Mouse (Mus musculus): Measurements from ENCODE around the gene Spata17. TPM values are rescaled to one million over a fixed set of nuclear protein-coding genes. Genes with fewer than 3 reads are reported as not detected.

Spata17 gene
- polyA plus RNA-seq, 1 experiment from 2014 or later = 0.98 TPM

DNA sequence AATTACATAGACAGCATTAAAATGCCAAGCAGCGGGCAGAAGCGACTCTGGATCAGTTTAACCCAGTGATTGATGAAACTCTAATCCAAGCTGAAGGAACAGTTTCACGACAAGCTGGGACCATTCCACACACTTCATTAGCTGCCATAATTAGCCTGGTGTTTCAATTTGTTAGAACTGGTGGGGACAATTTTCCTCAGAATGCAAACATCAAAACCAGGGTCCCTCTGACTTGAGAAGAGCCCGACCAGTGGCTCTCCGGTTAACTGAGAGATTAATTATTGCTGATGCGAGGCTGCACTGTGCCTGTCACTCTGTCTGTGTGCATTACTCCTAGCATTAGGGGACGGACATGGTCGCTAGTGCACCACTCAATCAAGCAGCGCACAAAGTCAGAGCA lies 137.9 kb downstream of the Spata17 start:
- no peak overlapping the region for H3K4me2 ChIP-seq (ENCODE audit: low read depth, low read length)
- H3K4me1 ChIP-seq (ENCODE audit: control insufficient read depth, insufficient read depth, low read length) = no peaks in the 10 kb centered on the region
- H3K27ac ChIP-seq (ENCODE audit: low read length) = no peak overlapping the region
- H3K4me3 ChIP-seq (ENCODE audit: low read length) = no peak overlapping the region
- no peak overlapping the region for H3K9ac ChIP-seq (ENCODE audit: low read length)
- ATAC-seq (replicated peaks; ENCODE audit: extremely low read depth, insufficient read depth, low FRiP score) = no peak
- no peaks in the 10 kb centered on the region for H3K27me3 ChIP-seq (ENCODE audit: control insufficient read depth, insufficient read depth, low read length)
- H3K9me3 ChIP-seq (replicated peaks; ENCODE audit: control insufficient read depth, low read length) = peaks cover 6% of the 10 kb centered on the region; the same call in 1 of the 2 replicates
- no peaks in the 10 kb centered on the region for H3K36me3 ChIP-seq (ENCODE audit: control insufficient read depth, insufficient read depth)
- WGBS = 78% methylated on average over 9 of the region's 9 CpGs

DNA sequence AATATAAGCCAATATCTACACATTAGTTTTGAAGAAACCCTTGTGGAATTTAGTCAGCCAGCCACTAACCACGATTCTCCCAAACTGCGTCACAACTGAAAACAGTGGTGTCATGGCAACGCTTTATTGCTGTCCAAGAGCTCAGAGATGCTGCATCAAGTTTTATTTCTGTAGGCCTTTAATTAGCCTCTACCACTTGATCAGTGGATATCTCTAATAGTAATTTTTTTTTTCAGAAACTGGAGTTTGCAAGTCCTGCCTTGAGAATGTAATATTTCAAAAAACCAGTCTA lies 138.3 kb downstream of the Spata17 start:
- Histone ChIP-seq H3K9ac (ENCODE audit: low read length) (no peak overlapping the region), H3K4me2 (ENCODE audit: low read depth, low read length) (no peak overlapping the region), H3K27me3 (ENCODE audit: control insufficient read depth, insufficient read depth, low read length) (no peaks in the 10 kb centered on the region), H3K4me3 (ENCODE audit: low read length) (no peak overlapping the region), H3K9me3 (replicated peaks; ENCODE audit: control insufficient read depth, low read length) (peaks cover 6% of the 10 kb centered on the region; the same call in 1 of the 2 replicates), H3K36me3 (ENCODE audit: control insufficient read depth, insufficient read depth) (no peaks in the 10 kb centered on the region), H3K4me1 (ENCODE audit: control insufficient read depth, insufficient read depth, low read length) (no peaks in the 10 kb centered on the region), H3K27ac (ENCODE audit: low read length) (no peak overlapping the region)
- WGBS = 81% methylated on average over 3 of the region's 3 CpGs
- ATAC-seq (replicated peaks; ENCODE audit: extremely low read depth, insufficient read depth, low FRiP score) = no peak

DNA sequence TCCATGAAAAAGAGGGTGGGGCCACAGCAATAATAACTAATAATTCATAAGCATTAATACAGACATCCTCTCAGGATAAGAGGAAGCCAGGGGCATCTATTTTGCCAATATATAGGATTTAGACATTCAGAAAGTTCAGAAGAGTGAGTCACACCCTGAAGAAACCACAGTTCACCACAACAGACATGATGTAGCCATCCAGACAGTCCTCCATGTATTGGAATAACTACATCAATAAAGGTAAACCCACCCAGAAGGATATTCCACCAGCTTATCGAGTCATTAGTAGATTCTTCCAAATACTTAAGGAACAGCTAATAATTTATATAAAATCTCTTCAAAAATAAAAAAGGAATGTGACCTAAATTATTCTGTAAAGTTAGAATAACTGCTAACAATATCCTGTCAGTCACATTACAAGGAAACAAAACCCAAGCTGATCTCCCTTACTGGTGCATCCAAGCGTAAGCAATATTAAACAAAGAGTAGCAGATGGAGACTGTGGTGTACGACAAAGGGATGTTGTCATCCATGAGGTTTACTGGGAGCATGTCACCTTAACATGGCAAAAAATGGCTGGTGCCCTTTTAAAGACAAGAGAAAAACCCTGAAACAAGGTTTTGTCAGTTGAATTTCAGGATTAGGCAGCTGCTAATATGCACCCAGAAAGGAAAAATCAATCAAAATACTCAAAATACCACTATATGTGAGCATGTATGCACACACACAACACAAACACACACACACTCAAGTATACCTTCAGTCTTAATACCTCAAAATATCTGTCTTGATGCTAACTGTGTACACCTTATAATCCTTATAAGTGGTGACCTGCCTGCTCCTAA lies 138.8 kb downstream of the Spata17 start:
- 79% methylated on average over 3 of the region's 3 CpGs for whole genome bisulfite sequencing
- no peak overlapping the region for H3K9ac ChIP-seq (ENCODE audit: low read length)
- no peak overlapping the region for H3K27ac ChIP-seq (ENCODE audit: low read length)
- no peak overlapping the region for H3K4me3 ChIP-seq (ENCODE audit: low read length)
- H3K4me2 ChIP-seq (ENCODE audit: low read depth, low read length) = no peak overlapping the region
- H3K9me3 ChIP-seq (replicated peaks; ENCODE audit: control insufficient read depth, low read length) = peaks cover 6% of the 10 kb centered on the region; the same call in 1 of the 2 replicates
- H3K36me3 ChIP-seq (ENCODE audit: control insufficient read depth, insufficient read depth) = no peaks in the 10 kb centered on the region
- no peak for ATAC-seq (replicated peaks; ENCODE audit: extremely low read depth, insufficient read depth, low FRiP score)
- H3K27me3 ChIP-seq (ENCODE audit: control insufficient read depth, insufficient read depth, low read length) = no peaks in the 10 kb centered on the region
- no peaks in the 10 kb centered on the region for H3K4me1 ChIP-seq (ENCODE audit: control insufficient read depth, insufficient read depth, low read length)

DNA sequence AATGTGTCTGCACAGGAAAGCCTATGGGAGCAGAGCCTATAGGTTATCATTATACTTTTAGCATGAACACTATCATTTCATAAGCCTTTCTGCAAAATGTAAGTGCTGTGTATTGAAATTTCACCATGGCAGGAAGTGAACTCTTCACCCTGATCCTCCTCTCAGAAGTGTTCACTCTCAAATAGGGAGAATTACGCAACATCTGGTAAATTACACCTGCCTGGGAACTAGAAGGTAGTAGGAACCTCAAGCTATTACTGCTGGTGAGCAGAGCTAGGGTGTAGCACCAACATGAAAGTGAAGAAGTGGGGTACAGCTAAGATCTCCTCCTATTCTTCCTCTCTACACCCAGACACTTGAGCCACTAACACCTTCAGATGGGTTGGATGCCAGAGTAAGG lies 155.4 kb downstream of the Spata17 start:
- Histone ChIP-seq H3K27me3 (ENCODE audit: control insufficient read depth, insufficient read depth, low read length) (no peaks in the 10 kb centered on the region), H3K4me1 (ENCODE audit: control insufficient read depth, insufficient read depth, low read length) (no peaks in the 10 kb centered on the region), H3K9me3 (replicated peaks; ENCODE audit: control insufficient read depth, low read length) (no peaks in the 10 kb centered on the region), H3K4me2 (ENCODE audit: low read depth, low read length) (no peak overlapping the region), H3K27ac (ENCODE audit: low read length) (no peak overlapping the region), H3K9ac (ENCODE audit: low read length) (no peak overlapping the region), H3K4me3 (ENCODE audit: low read length) (no peak overlapping the region), H3K36me3 (ENCODE audit: control insufficient read depth, insufficient read depth) (no peaks in the 10 kb centered on the region)
- WGBS = 69% methylated on average over 1 of the region's 1 CpGs
- no peak for ATAC-seq (replicated peaks; ENCODE audit: extremely low read depth, insufficient read depth, low FRiP score)

DNA sequence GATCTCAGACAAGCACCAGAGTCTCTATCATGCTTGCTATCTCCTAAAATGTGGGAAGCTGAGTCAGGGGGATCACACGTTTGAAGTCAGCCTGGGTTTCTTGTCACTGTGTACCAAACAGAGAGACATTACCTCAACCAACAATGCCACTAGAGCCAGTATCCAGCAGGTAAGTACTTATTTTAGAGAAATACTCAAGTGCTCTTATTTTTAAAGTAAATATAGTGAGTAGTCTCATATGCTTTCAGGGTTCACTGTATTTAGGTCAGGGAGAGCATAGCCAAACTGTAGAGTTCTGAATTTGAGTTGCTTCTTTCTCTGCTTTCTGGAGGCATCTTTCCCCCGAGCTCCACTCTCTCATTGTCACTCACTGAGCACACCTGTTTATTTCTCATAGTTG lies 160.9 kb downstream of the Spata17 start:
- no peak overlapping the region for H3K27ac ChIP-seq (ENCODE audit: low read length)
- no peaks in the 10 kb centered on the region for H3K36me3 ChIP-seq (ENCODE audit: control insufficient read depth, insufficient read depth)
- WGBS = 69% methylated on average over 2 of the region's 2 CpGs
- H3K4me3 ChIP-seq (ENCODE audit: low read length) = no peak overlapping the region
- H3K9ac ChIP-seq (ENCODE audit: low read length) = no peak overlapping the region
- ATAC-seq (replicated peaks; ENCODE audit: extremely low read depth, insufficient read depth, low FRiP score) = no peak
- H3K4me2 ChIP-seq (ENCODE audit: low read depth, low read length) = no peak overlapping the region
- H3K9me3 ChIP-seq (replicated peaks; ENCODE audit: control insufficient read depth, low read length) = no peaks in the 10 kb centered on the region
- no peaks in the 10 kb centered on the region for H3K27me3 ChIP-seq (ENCODE audit: control insufficient read depth, insufficient read depth, low read length)
- no peaks in the 10 kb centered on the region; the same call in 1 of the 2 replicates for H3K4me1 ChIP-seq (ENCODE audit: control insufficient read depth, insufficient read depth, low read length)

DNA sequence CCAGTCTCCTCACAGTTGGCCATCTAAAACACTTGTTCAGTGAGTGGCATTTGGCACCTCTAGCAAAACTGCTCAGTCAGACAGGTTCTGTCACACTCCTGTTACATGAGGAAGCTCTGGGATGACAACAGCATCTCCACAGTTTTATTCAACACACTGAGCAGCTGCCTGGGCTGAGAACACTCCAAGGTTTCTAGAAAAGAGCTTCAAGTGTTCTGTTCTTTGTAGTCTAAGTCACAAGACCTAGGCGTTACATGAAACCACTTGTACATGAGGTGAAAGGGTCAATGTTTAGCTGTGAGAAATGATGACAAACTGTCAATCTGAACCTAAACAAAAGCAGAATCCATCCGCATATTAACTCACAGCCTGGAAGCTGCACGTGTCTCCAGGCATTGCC lies 161.4 kb downstream of the Spata17 start:
- Histone ChIP-seq H3K9ac (ENCODE audit: low read length) (no peak overlapping the region), H3K4me3 (ENCODE audit: low read length) (no peak overlapping the region), H3K36me3 (ENCODE audit: control insufficient read depth, insufficient read depth) (no peaks in the 10 kb centered on the region), H3K27ac (ENCODE audit: low read length) (no peak overlapping the region), H3K27me3 (ENCODE audit: control insufficient read depth, insufficient read depth, low read length) (no peaks in the 10 kb centered on the region), H3K4me1 (ENCODE audit: control insufficient read depth, insufficient read depth, low read length) (no peaks in the 10 kb centered on the region; the same call in 1 of the 2 replicates), H3K4me2 (ENCODE audit: low read depth, low read length) (no peak overlapping the region), H3K9me3 (replicated peaks; ENCODE audit: control insufficient read depth, low read length) (no peaks in the 10 kb centered on the region)
- 67% methylated on average over 3 of the region's 3 CpGs for WGBS
- ATAC-seq (replicated peaks; ENCODE audit: extremely low read depth, insufficient read depth, low FRiP score) = no peak

DNA sequence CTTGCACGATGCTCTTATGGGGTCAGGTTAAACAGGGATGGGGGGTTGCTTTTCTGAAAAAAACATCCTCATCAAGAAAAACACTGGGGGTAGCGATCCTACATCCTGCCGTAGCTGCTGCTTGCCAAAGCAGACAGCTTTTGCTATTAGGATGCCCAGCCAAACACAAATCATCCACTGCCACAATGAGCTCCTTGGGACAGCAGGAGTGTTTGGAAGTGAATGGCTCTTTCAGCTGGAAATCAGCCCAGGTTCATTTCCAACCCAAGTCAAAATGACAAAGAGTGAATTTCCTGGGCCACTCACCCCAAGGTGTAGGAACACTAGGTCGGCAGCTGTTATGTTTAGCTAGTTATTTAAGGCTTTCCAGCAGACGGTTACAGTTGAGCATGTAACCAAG lies 162.7 kb downstream of the Spata17 start:
- Histone ChIP-seq H3K27me3 (ENCODE audit: control insufficient read depth, insufficient read depth, low read length) (no peaks in the 10 kb centered on the region), H3K27ac (ENCODE audit: low read length) (no peak overlapping the region), H3K9me3 (replicated peaks; ENCODE audit: control insufficient read depth, low read length) (no peaks in the 10 kb centered on the region), H3K4me2 (ENCODE audit: low read depth, low read length) (no peak overlapping the region), H3K36me3 (ENCODE audit: control insufficient read depth, insufficient read depth) (no peaks in the 10 kb centered on the region), H3K4me1 (ENCODE audit: control insufficient read depth, insufficient read depth, low read length) (no peaks in the 10 kb centered on the region; the same call in 1 of the 2 replicates), H3K4me3 (ENCODE audit: low read length) (no peak overlapping the region), H3K9ac (ENCODE audit: low read length) (no peak overlapping the region)
- WGBS = 54% methylated on average over 5 of the region's 5 CpGs
- no peak for ATAC-seq (replicated peaks; ENCODE audit: extremely low read depth, insufficient read depth, low FRiP score)

DNA sequence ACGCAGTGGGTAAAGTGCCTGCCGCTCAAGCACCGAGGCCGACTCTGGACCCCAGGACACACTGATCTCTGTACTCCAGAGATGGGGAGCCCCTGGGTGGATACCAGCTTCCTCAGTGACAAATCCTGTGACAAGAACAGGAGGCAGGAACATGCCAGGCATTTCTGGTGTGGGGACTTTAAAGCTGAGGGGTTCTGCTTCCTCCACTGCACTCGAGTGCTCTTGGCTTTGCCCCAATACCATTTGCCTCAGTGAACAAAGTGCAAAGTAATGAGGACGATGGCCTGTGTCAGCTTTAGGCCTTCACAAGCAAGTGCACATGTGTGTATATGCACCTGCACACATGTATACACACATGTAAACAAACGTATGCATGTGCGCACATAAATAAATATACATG lies 164.0 kb downstream of the Spata17 start:
- H3K4me2 ChIP-seq (ENCODE audit: low read depth, low read length) = no peak overlapping the region
- WGBS = 78% methylated on average over 8 of the region's 8 CpGs
- no peak overlapping the region for H3K9ac ChIP-seq (ENCODE audit: low read length)
- no peaks in the 10 kb centered on the region for H3K36me3 ChIP-seq (ENCODE audit: control insufficient read depth, insufficient read depth)
- no peak for ATAC-seq (replicated peaks; ENCODE audit: extremely low read depth, insufficient read depth, low FRiP score)
- H3K9me3 ChIP-seq (replicated peaks; ENCODE audit: control insufficient read depth, low read length) = no peaks in the 10 kb centered on the region
- no peak overlapping the region for H3K27ac ChIP-seq (ENCODE audit: low read length)
- H3K27me3 ChIP-seq (ENCODE audit: control insufficient read depth, insufficient read depth, low read length) = no peaks in the 10 kb centered on the region
- no peak overlapping the region for H3K4me3 ChIP-seq (ENCODE audit: low read length)
- no peaks in the 10 kb centered on the region; the same call in 1 of the 2 replicates for H3K4me1 ChIP-seq (ENCODE audit: control insufficient read depth, insufficient read depth, low read length)

DNA sequence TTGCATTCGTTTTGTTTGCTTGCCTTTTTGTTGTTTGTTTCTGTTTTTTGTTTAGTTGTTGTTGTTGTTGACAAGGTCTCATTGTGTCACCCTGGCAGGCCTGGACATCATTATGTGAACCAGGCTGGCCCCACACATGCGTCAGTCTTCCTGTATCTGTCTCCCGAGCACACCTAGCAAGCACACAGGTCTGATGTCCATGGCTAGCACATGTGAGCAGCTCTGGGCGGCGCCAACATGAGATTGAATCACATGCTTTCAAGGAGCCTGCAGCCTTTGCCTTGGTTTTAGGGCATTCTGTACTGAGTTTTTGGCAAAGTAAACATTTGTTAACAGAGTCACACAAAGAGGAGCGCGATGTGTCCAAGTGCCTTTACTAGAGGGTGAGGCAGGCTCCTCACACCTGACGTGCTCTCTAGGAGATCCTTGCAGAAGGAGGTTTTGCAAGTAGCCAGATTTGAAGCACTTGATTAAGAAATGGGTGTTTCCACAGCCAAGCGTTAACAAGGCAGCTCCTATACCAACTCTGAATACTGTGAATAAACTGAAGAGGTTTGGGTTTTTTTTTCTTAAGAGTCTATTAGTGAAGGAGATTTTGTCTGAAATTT lies 166.5 kb downstream of the Spata17 start:
- 88% methylated on average over 9 of the region's 9 CpGs for WGBS
- no peak for ATAC-seq (replicated peaks; ENCODE audit: extremely low read depth, insufficient read depth, low FRiP score)
- H3K9me3 ChIP-seq (replicated peaks; ENCODE audit: control insufficient read depth, low read length) = no peaks in the 10 kb centered on the region
- H3K9ac ChIP-seq (ENCODE audit: low read length) = no peak overlapping the region
- no peak overlapping the region for H3K27ac ChIP-seq (ENCODE audit: low read length)
- no peak overlapping the region for H3K4me3 ChIP-seq (ENCODE audit: low read length)
- H3K27me3 ChIP-seq (ENCODE audit: control insufficient read depth, insufficient read depth, low read length) = no peaks in the 10 kb centered on the region
- no peaks in the 10 kb centered on the region for H3K36me3 ChIP-seq (ENCODE audit: control insufficient read depth, insufficient read depth)
- H3K4me2 ChIP-seq (ENCODE audit: low read depth, low read length) = no peak overlapping the region
- H3K4me1 ChIP-seq (ENCODE audit: control insufficient read depth, insufficient read depth, low read length) = no peaks in the 10 kb centered on the region; the same call in 1 of the 2 replicates
